Mouse (Mus musculus) hindbrain, embryonic 14.5 days (tissue): ENCODE data around the gene Il17rc. TPM values are rescaled to one million over a fixed set of nuclear protein-coding genes. Genes with fewer than 3 reads are reported as not detected.
A peak's percentile ranks its signal among the peaks of the same experiment; 100 is the strongest.

ENCODE experiments used
- ATAC-seq: fragments of 200-750 bp; cut with Nextera tagmentation; 2 replicates; pipeline ENCODE4 v1.8.0; 2017; ENCODE audit warnings: moderate number of reproducible peaks, mild to moderate bottlenecking, moderate TSS enrichment, moderate library complexity; ENCODE audit not compliant: low FRiP score
- DNase-seq: peaks from one replicate; pipeline ENCODE4 v3.0.0-alpha.2; 2015; ENCODE audit warnings: low spot score
- H3K27ac ChIP-seq: fragments of 300-500 bp; sonication (generic); 2 replicates; pipeline ENCODE4 v1.5.1; 2014; ENCODE audit warnings: mild to moderate bottlenecking, moderate library complexity
- H3K27me3 ChIP-seq: fragments of 300-500 bp; sonication (generic); 2 replicates; pipeline ENCODE4 v1.6.1; 2014; ENCODE audit warnings: mild to moderate bottlenecking, low read length, mixed read lengths; ENCODE audit not compliant: control insufficient read depth, insufficient read depth
- H3K36me3 ChIP-seq: fragments of 300-500 bp; sonication (generic); replicated peaks from 2 replicates; pipeline ENCODE4 v1.6.1; 2014; ENCODE audit not compliant: control insufficient read depth, insufficient read depth
- H3K4me1 ChIP-seq: fragments of 300-500 bp; sonication (generic); replicated peaks from 2 replicates; pipeline ENCODE4 v1.6.1; 2014; ENCODE audit warnings: antibody characterized with exemption, low read length, mixed read lengths; ENCODE audit not compliant: control insufficient read depth, insufficient read depth
- H3K4me2 ChIP-seq: fragments of 300-500 bp; sonication (generic); replicated peaks from 2 replicates; pipeline ENCODE4 v1.6.1; 2014; ENCODE audit warnings: mild to moderate bottlenecking, moderate library complexity
- H3K4me3 ChIP-seq: fragments of 300-500 bp; sonication (generic); replicated peaks from 2 replicates; pipeline ENCODE4 v1.5.1; 2014; ENCODE audit warnings: mild to moderate bottlenecking, low read length
- H3K9ac ChIP-seq: fragments of 300-500 bp; sonication (generic); 2 replicates; pipeline ENCODE4 v1.6.1; 2014
- H3K9me3 ChIP-seq: fragments of 300-500 bp; sonication (generic); 2 replicates; pipeline ENCODE4 v1.6.1; 2016; ENCODE audit warnings: low read length; ENCODE audit not compliant: control insufficient read depth
- WGBS: fragments of 180-500 bp; shearing (Covaris S2); extraction: QIAGEN DNeasy Blood & Tissue Kit; methylation state at CpG from one replicate; pipeline ENCODE4 v1.1.7; 2014; 5-methylcytosine and 5-hydroxymethylcytosine counted together
- polyA plus RNA-seq: library from polyadenylated mRNA; unstranded; fragments of >200 nt; fragmentation: Nextera tagmentation; extraction: Ambion mirVana; gene quantifications from 2 replicates; pipeline ENCODE4 v1.2.1, GENCODE M21; 2014

Il17rc gene
- polyA plus RNA-seq, 1 experiment from 2014 or later, result 2.4 TPM

- peaks cover 25% of the 10 kb centered on the region for H3K36me3 ChIP-seq
- peak within 1 kb of the TSS; percentile 70 for H3K4me2 ChIP-seq
- peak within 1 kb of the TSS; percentile 66 for H3K4me3 ChIP-seq
- ATAC-seq, result peak; percentile 96
- H3K9me3 ChIP-seq, result no peaks in the 10 kb centered on the region
- H3K9ac ChIP-seq, result peak within 1 kb of the TSS; percentile 93
- peaks cover 31% of the 10 kb centered on the region for H3K4me1 ChIP-seq
- H3K27me3 ChIP-seq, result no peaks in the 10 kb centered on the region; the same call in none of the 2 replicates
- peak within 1 kb of the TSS; percentile 89 for H3K27ac ChIP-seq
- peak; percentile 91 for DNase-seq
- under 1% methylated on average over 26 of the region's 26 CpGs for WGBS
Observed at GRCm38 (mm10) chr6:113483100-113483615, 11.9 kb downstream of the Il17rc start, which contains the start of gene Creld1. Creld1 (plus strand) TSS chr6:113483297.

- H3K9ac ChIP-seq, result peak overlapping the region; percentile 93
- no peaks in the 10 kb centered on the region; the same call in none of the 2 replicates for H3K27me3 ChIP-seq
- DNase-seq (peak; percentile 58), ATAC-seq (peak; percentile 46)
- peaks cover 31% of the 10 kb centered on the region for H3K4me1 ChIP-seq
- peak overlapping the region; percentile 70 for H3K4me2 ChIP-seq
- H3K27ac ChIP-seq, result peak overlapping the region; percentile 89
- H3K4me3 ChIP-seq, result peak overlapping the region; percentile 66
- 9% methylated on average over 10 of the region's 10 CpGs for WGBS
- H3K36me3 ChIP-seq, result peaks cover 30% of the 10 kb centered on the region
- H3K9me3 ChIP-seq, result no peaks in the 10 kb centered on the region
Observed at GRCm38 (mm10) chr6:113483729-113484128, 12.5 kb downstream of the Il17rc start.

GRCm38 (mm10) chr6:113487125-113487576 is 15.9 kb downstream of the Il17rc start:
- 66% methylated on average over 7 of the region's 7 CpGs for WGBS
- Histone ChIP-seq H3K4me1 (peaks cover 24% of the 10 kb centered on the region), H3K9ac (no peak overlapping the region; the same call in 1 of the 2 replicates), H3K27ac (no peak overlapping the region), H3K27me3 (no peaks in the 10 kb centered on the region), H3K36me3 (peaks cover 64% of the 10 kb centered on the region), H3K9me3 (no peaks in the 10 kb centered on the region), H3K4me2 (no peak overlapping the region), H3K4me3 (no peak overlapping the region)
- DNase-seq, result no peak
- ATAC-seq, result no peak

- Histone ChIP-seq H3K4me1 (peaks cover 15% of the 10 kb centered on the region), H3K36me3 (peaks cover 75% of the 10 kb centered on the region), H3K4me3 (no peak overlapping the region), H3K27ac (no peak overlapping the region), H3K4me2 (no peak overlapping the region), H3K27me3 (no peaks in the 10 kb centered on the region), H3K9me3 (no peaks in the 10 kb centered on the region), H3K9ac (no peak overlapping the region)
- WGBS, result 95% methylated on average over 14 of the region's 14 CpGs
- no peak for DNase-seq
- ATAC-seq, result no peak
Observed at GRCm38 (mm10) chr6:113489410-113489809, 18.2 kb downstream of the Il17rc start.

- no peak overlapping the region for H3K4me3 ChIP-seq
- no peaks in the 10 kb centered on the region for H3K9me3 ChIP-seq
- WGBS, result 77% methylated on average over 24 of the region's 24 CpGs
- ATAC-seq (no peak), DNase-seq (no peak)
- peaks cover 7% of the 10 kb centered on the region for H3K27me3 ChIP-seq
- H3K9ac ChIP-seq, result no peak overlapping the region
- H3K4me2 ChIP-seq, result no peak overlapping the region
- H3K36me3 ChIP-seq, result peaks cover 66% of the 10 kb centered on the region
- no peak overlapping the region for H3K27ac ChIP-seq
- 0 out of 2 replicates have a peak, but pooled peaks cover 7% of the 10 kb centered on the region for H3K4me1 ChIP-seq
Observed at GRCm38 (mm10) chr6:113492101-113492864, 21.1 kb downstream of the Il17rc start.

GRCm38 (mm10) chr6:113494258-113494788 is 23.1 kb downstream of the Il17rc start:
- H3K9me3 ChIP-seq, result no peaks in the 10 kb centered on the region
- peaks cover 47% of the 10 kb centered on the region for H3K36me3 ChIP-seq
- no peak overlapping the region for H3K27ac ChIP-seq
- H3K4me2 ChIP-seq, result peak overlapping the region; percentile 55
- peak overlapping the region; percentile 46 for H3K9ac ChIP-seq
- peaks cover 7% of the 10 kb centered on the region for H3K27me3 ChIP-seq
- 0 out of 2 replicates have a peak, but pooled peaks cover 7% of the 10 kb centered on the region for H3K4me1 ChIP-seq
- H3K4me3 ChIP-seq, result peak overlapping the region; percentile 32
- DNase-seq, result peak; percentile 77
- peak; percentile 77 for ATAC-seq
- WGBS, result under 1% methylated on average over 53 of the region's 54 CpGs

GRCm38 (mm10) chr6:113495071-113495675 is 23.9 kb downstream of the Il17rc start:
- H3K4me3 ChIP-seq, result peak overlapping the region; percentile 32
- H3K9ac ChIP-seq, result 0 out of 2 replicates have a peak overlapping the region, but pooled peaks have one; percentile 46
- no peak overlapping the region for H3K27ac ChIP-seq
- ATAC-seq (no peak), DNase-seq (no peak)
- H3K36me3 ChIP-seq, result peaks cover 39% of the 10 kb centered on the region
- 0 out of 2 replicates have a peak, but pooled peaks cover 7% of the 10 kb centered on the region for H3K4me1 ChIP-seq
- WGBS, result 54% methylated on average over 28 of the region's 28 CpGs
- H3K4me2 ChIP-seq, result peak overlapping the region; percentile 55
- peaks cover 7% of the 10 kb centered on the region for H3K27me3 ChIP-seq
- no peaks in the 10 kb centered on the region for H3K9me3 ChIP-seq

GRCm38 (mm10) chr6:113499346-113499745 is 28.1 kb downstream of the Il17rc start:
- no peak overlapping the region for H3K9ac ChIP-seq
- no peak for DNase-seq

More at GRCm38 (mm10) chr6:113499346-113499745, 28.1 kb downstream of the Il17rc start:
- H3K4me1 ChIP-seq, result 0 out of 2 replicates have a peak, but pooled peaks cover 7% of the 10 kb centered on the region
- H3K27me3 ChIP-seq, result peaks cover 7% of the 10 kb centered on the region
- ATAC-seq, result no peak
- H3K27ac ChIP-seq, result no peak overlapping the region
- 84% methylated on average over 6 of the region's 6 CpGs for WGBS
- H3K9me3 ChIP-seq, result no peaks in the 10 kb centered on the region
- H3K4me2 ChIP-seq, result no peak overlapping the region
- H3K4me3 ChIP-seq, result no peak overlapping the region
- 0 out of 2 replicates have a peak, but pooled peaks cover 8% of the 10 kb centered on the region for H3K36me3 ChIP-seq
